Mouse (Mus musculus): ENCODE measurements at regions not wholly inside any gene's neighbourhood (a gene's known extent, or its start where the extent isn't known, plus 50 kb on each side); places are given as distances from the start of the nearest gene placed in this dataset.
"Not testable (repeated sequence)": the region's sequence is repeated elsewhere in the genome, so short reads cannot be mapped to it uniquely, and the experiment has no call there.

- DNase-seq; intact Hi-C loops (cut with DNase I): not testable (repeated sequence)
Measured at GRCm38 (mm10) chr12:119708715-119709114, 236.9 kb upstream of the Tmem196 start.

GRCm38 (mm10) chr12:119730789-119731188, 214.8 kb upstream of the Tmem196 start:
- intact Hi-C loops (cut with DNase I), result no loop called here
- no peak for DNase-seq

GRCm38 (mm10) chr12:119762580-119762979, 183.0 kb upstream of the Tmem196 start:
- DNase-seq, result no peak
- intact Hi-C loops (cut with DNase I), result no loop called here

GRCm38 (mm10) chr12:119763292-119763976, 182.2 kb upstream of the Tmem196 start:
- DNase-seq, result no peak

GRCm38 (mm10) chr12:119777559-119777958, 168.1 kb upstream of the Tmem196 start:
- intact Hi-C loops (cut with DNase I), result no loop called here
- DNase-seq, result no peak

More at GRCm38 (mm10) chr12:119763292-119763976, 182.2 kb upstream of the Tmem196 start:
- intact Hi-C loops (cut with DNase I), result no loop called here

GRCm38 (mm10) chr12:119807692-119808091, 137.9 kb upstream of the Tmem196 start:
- intact Hi-C loops (cut with DNase I), result loop anchor here (5.0 kb wide), 1 partner anchor 175 kb away; no protein-coding TSS in a partner anchor
- DNase-seq, result peak; percentile 21 to 30

- intact Hi-C loops (cut with DNase I), result no loop called here
- DNase-seq, result peak; percentile 7 to 33
Measured at GRCm38 (mm10) chr12:119816225-119816624, 129.4 kb upstream of the Tmem196 start.

- no peak for DNase-seq
- intact Hi-C loops (cut with DNase I), result no loop called here
Measured at GRCm38 (mm10) chr12:119839119-119839518, 106.5 kb upstream of the Tmem196 start.

- DNase-seq, result no peak
- intact Hi-C loops (cut with DNase I), result no loop called here
Measured at GRCm38 (mm10) chr12:119881744-119882143, 63.9 kb upstream of the Tmem196 start.

GRCm38 (mm10) chr12:119890030-119890429, 55.6 kb upstream of the Tmem196 start:
- intact Hi-C loops (cut with DNase I), result no loop called here
- DNase-seq, result no peak
